18 mouse cellular contexts compared by ENCODE assay signal in genomic region chr5:144473056-144473455, GRCm38 (mm10).
DNase-seq lines count a peak whose midpoint lies in the region; ATAC-seq lines count a peak whose summit lies in the region.
"Had no signal": no experiment of that assay in that cellular context is flagged by ENCODE, and none has a peak within 500 bp of the region (broad histone marks: within the 10 kb centered on the region; RNA-seq: fewer than 3 reads in every experiment).

No protein-coding gene starts in this region.

- no peak for DNase-seq in frontal cortex, postnatal 25 days (ENCODE audit: low spot score in 2 of 2)
- peak; percentile 7 to 13 for DNase-seq in left cerebral cortex, adult 18-20 months (ENCODE audit: low spot score in 2 of 2)
- no peak for DNase-seq in left cerebral cortex, postnatal 10 days (ENCODE audit: extremely low spot score in 1 of 2, low spot score in 2 of 2)
- peak; percentile 36 to 47 for DNase-seq in right cerebral cortex, adult 2 months (ENCODE audit: low spot score in 2 of 2)
- DNase-seq in right cerebral cortex, postnatal 4 days = no peak
- DNase-seq in right cerebral cortex, postnatal 36 days (ENCODE audit: low spot score in 2 of 2) = peak; percentile 14 to 30
- DNase-seq in thymus, postnatal 14 days = no peak
- DNase-seq: adrenal gland, postnatal 10 days; B cell, adult 2 months; cerebellum, adult 11-12 months; cerebellum, adult 9-10 months; cerebellum, postnatal 25 days; gastrocnemius, adult 2 months; gastrocnemius, postnatal 25 days; heart, postnatal 36 days had no signal

- intact Hi-C loops in left cerebral cortex, postnatal 10 days (cut with DNase I) = no loop called here

- peak; percentile 52; the same call in 1 of the 2 replicates for ATAC-seq in frontal cortex, adult (ENCODE audit: low TSS enrichment)
- ATAC-seq: CD4-positive, CD25-positive, alpha-beta regulatory T cell, adult 4 months; forebrain, embryonic 16.5 days had no signal

Comparison
In these comparisons a context has a peak if more than half of its experiments do, and no peak if none do; other contexts are left out.
1. DNase-seq: peak in left cerebral cortex, adult 18-20 months (2 of 2), right cerebral cortex, adult 2 months (2 of 2) and right cerebral cortex, postnatal 36 days (2 of 2); none in frontal cortex, postnatal 25 days (0 of 2), left cerebral cortex, postnatal 10 days (0 of 2), right cerebral cortex, postnatal 4 days (single experiment) and thymus, postnatal 14 days (single experiment).